Mouse (Mus musculus) limb, embryonic 14.5 days (tissue): Measurements from ENCODE around the gene Ptger3. TPM values are rescaled to one million over a fixed set of nuclear protein-coding genes. Genes with fewer than 3 reads are reported as not detected.

Experiments used
- ATAC-seq: fragments of 200-750 bp; cut with Nextera tagmentation; 2 replicates; pipeline ENCODE4 v1.8.0; 2017; ENCODE audit warnings: low read depth, moderate number of reproducible peaks, moderate TSS enrichment; ENCODE audit not compliant: low FRiP score
- DNase-seq: peaks from one replicate; pipeline ENCODE4 v3.0.0-alpha.2; 2015; ENCODE audit warnings: low spot score
- H3K27ac ChIP-seq: fragments of 300-500 bp; sonication (generic); replicated peaks from 2 replicates; pipeline ENCODE4 v1.5.1; 2014; ENCODE audit warnings: low read depth, mild to moderate bottlenecking, low read length, moderate library complexity, mixed read lengths
- H3K27me3 ChIP-seq: fragments of 300-500 bp; sonication (generic); 2 replicates; pipeline ENCODE4 v1.6.1; 2014; ENCODE audit warnings: low read length, mixed read lengths; ENCODE audit not compliant: control insufficient read depth, insufficient read depth
- H3K36me3 ChIP-seq: fragments of 300-500 bp; sonication (generic); 2 replicates; pipeline ENCODE4 v1.6.1; 2014; ENCODE audit warnings: mild to moderate bottlenecking, low read length, moderate library complexity, mixed read lengths; ENCODE audit not compliant: control insufficient read depth, insufficient read depth
- H3K4me1 ChIP-seq: fragments of 300-500 bp; sonication (generic); 2 replicates; pipeline ENCODE4 v1.6.1; 2014; ENCODE audit warnings: antibody characterized with exemption, low read length, mixed read lengths; ENCODE audit not compliant: control insufficient read depth, insufficient read depth
- H3K4me2 ChIP-seq: fragments of 300-500 bp; sonication (generic); replicated peaks from 2 replicates; pipeline ENCODE4 v1.6.1; 2014; ENCODE audit warnings: low read depth, mild to moderate bottlenecking, low read length, moderate library complexity; ENCODE audit not compliant: severe bottlenecking
- H3K4me3 ChIP-seq: fragments of 300-500 bp; sonication (generic); replicated peaks from 2 replicates; pipeline ENCODE4 v1.5.1; 2014; ENCODE audit warnings: low read length
- H3K9ac ChIP-seq: fragments of 300-500 bp; sonication (generic); 2 replicates; pipeline ENCODE4 v1.6.1; 2014; ENCODE audit warnings: mild to moderate bottlenecking, low read depth, low read length, moderate library complexity; ENCODE audit not compliant: severe bottlenecking
- H3K9me3 ChIP-seq: fragments of 300-500 bp; sonication (generic); 2 replicates; pipeline ENCODE4 v1.6.1; 2016; ENCODE audit warnings: low read length; ENCODE audit not compliant: control insufficient read depth
- POLR2A ChIP-seq: fragments of 200-500 bp; IDR thresholded peaks from 2 replicates; pipeline ENCODE4 v1.8.0; 2012; ENCODE audit warnings: inconsistent platforms, mild to moderate bottlenecking, moderate library complexity, borderline replicate concordance; ENCODE audit not compliant: insufficient read depth, insufficient read length; ENCODE audit errors: extremely low read depth
- WGBS: fragments of 180-500 bp; shearing (Covaris S2); extraction: QIAGEN DNeasy Blood & Tissue Kit; methylation state at CpG from one replicate; pipeline ENCODE4 v1.1.7; 2014; 5-methylcytosine and 5-hydroxymethylcytosine counted together
- polyA plus RNA-seq, 2 experiments: library from polyadenylated mRNA; depleted of rRNA in 1 of 2; stranded (reverse) in 1 of 2; unstranded in 1 of 2; fragments of >200 nt; fragmentation: Nextera tagmentation in 1 of 2; extraction: Ambion mirVana in 1 of 2; gene quantifications; 2 replicates each; pipeline versions ENCODE4 v1.2.1 to v1.2.3; 2012 to 2014

Gene Ptger3
- polyA plus RNA-seq, 2 experiments: 3.7 to 8.6 TPM

- Histone ChIP-seq H3K9me3 (no peaks in the 10 kb centered on the region), H3K27ac (no peak overlapping the region), H3K4me1 (peaks cover 10% of the 10 kb centered on the region; the same call in 1 of the 2 replicates), H3K4me3 (peak overlapping the region; percentile 47), H3K27me3 (peaks cover 33% of the 10 kb centered on the region), H3K36me3 (no peaks in the 10 kb centered on the region), H3K9ac (peak overlapping the region; percentile 40; the same call in 1 of the 2 replicates), H3K4me2 (peak overlapping the region; percentile 93)
- TF ChIP-seq POLR2A: no peak
- ATAC-seq (no peak), DNase-seq (no peak)
- WGBS: 2% methylated on average over 34 of the region's 34 CpGs
Measured at GRCm38 (mm10) chr3:157567566-157568132, 957 bp downstream of the Ptger3 start.

- ATAC-seq: no peak
- 80% methylated on average over 6 of the region's 6 CpGs for WGBS
- DNase-seq: no peak
- Histone ChIP-seq H3K4me1 (peaks cover 7% of the 10 kb centered on the region; the same call in 1 of the 2 replicates), H3K27me3 (peaks cover 25% of the 10 kb centered on the region), H3K27ac (no peak overlapping the region), H3K9ac (no peak overlapping the region), H3K4me2 (no peak overlapping the region), H3K36me3 (no peaks in the 10 kb centered on the region), H3K9me3 (no peaks in the 10 kb centered on the region), H3K4me3 (no peak overlapping the region)
- TF ChIP-seq POLR2A: no peak
Measured at GRCm38 (mm10) chr3:157572011-157572410, 5.3 kb downstream of the Ptger3 start.

GRCm38 (mm10) chr3:157575441-157576342 lies 9.0 kb downstream of the Ptger3 start:
- DNase-seq: peak; percentile 53
- no peaks in the 10 kb centered on the region for H3K36me3 ChIP-seq
- no peak overlapping the region for H3K9ac ChIP-seq
- no peaks in the 10 kb centered on the region for H3K4me1 ChIP-seq
- ATAC-seq: peak; percentile 44
- H3K4me2 ChIP-seq: no peak overlapping the region
- H3K9me3 ChIP-seq: no peaks in the 10 kb centered on the region
- WGBS: 71% methylated on average over 9 of the region's 9 CpGs
- no peak overlapping the region for H3K4me3 ChIP-seq
- 0 out of 2 replicates have a peak, but pooled peaks cover 3% of the 10 kb centered on the region for H3K27me3 ChIP-seq
- H3K27ac ChIP-seq: no peak overlapping the region
- TF ChIP-seq POLR2A: no peak

- ATAC-seq (no peak), DNase-seq (no peak)
- H3K4me3 ChIP-seq: no peak overlapping the region
- no peaks in the 10 kb centered on the region for H3K36me3 ChIP-seq
- no peak overlapping the region for H3K9ac ChIP-seq
- TF ChIP-seq POLR2A: no peak
- no peaks in the 10 kb centered on the region for H3K9me3 ChIP-seq
- no peak overlapping the region for H3K4me2 ChIP-seq
- H3K27ac ChIP-seq: no peak overlapping the region
- 59% methylated on average over 1 of the region's 1 CpGs for WGBS
- H3K27me3 ChIP-seq: 0 out of 2 replicates have a peak, but pooled peaks cover 3% of the 10 kb centered on the region
- no peaks in the 10 kb centered on the region for H3K4me1 ChIP-seq
Measured at GRCm38 (mm10) chr3:157576343-157576722, 9.6 kb downstream of the Ptger3 start.

GRCm38 (mm10) chr3:157576862-157577261 lies 10.2 kb downstream of the Ptger3 start:
- 73% methylated on average over 1 of the region's 1 CpGs for WGBS
- no peak overlapping the region for H3K4me2 ChIP-seq
- H3K4me3 ChIP-seq: no peak overlapping the region
- no peaks in the 10 kb centered on the region for H3K36me3 ChIP-seq
- no peak overlapping the region for H3K9ac ChIP-seq
- H3K27ac ChIP-seq: no peak overlapping the region
- H3K4me1 ChIP-seq: no peaks in the 10 kb centered on the region
- 0 out of 2 replicates have a peak, but pooled peaks cover 3% of the 10 kb centered on the region for H3K27me3 ChIP-seq
- DNase-seq: no peak
- H3K9me3 ChIP-seq: no peaks in the 10 kb centered on the region
- ATAC-seq: no peak
- TF ChIP-seq POLR2A: no peak
